Mouse (Mus musculus): ENCODE measurements at regions not wholly inside any gene's neighbourhood (a gene's known extent, or its start where the extent isn't known, plus 50 kb on each side); places are given as distances from the start of the nearest gene placed in this dataset.
A peak's percentile ranks its signal among the peaks of the same experiment; 100 is the strongest.

DNA sequence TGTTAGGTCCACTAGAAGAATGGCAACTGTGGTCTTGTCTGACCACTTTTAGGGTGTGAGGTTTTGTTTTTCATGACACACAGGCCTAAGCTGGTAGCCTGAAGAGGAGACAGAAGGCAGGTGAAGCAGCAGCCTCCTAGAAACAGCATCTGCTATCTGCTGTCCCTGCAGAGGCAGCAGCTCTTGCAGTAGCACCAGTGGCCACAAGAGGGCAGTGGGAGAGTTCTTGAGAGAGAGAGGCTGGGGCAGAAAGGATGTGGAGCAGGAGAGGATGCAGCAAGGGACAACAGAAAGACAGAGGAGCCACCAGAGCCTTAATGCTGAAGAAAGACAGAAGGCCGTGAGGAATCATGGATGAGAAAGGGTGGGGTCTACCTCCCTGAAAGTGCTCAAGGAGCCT, 88.1 kb upstream of the Usp51 start:
- no peaks in the 10 kb centered on the region for H3K36me3 ChIP-seq
- WGBS: 48% methylated on average over 1 of the region's 1 CpGs
- no peaks in the 10 kb centered on the region for H3K9me3 ChIP-seq (replicated peaks)
- H3K4me1 ChIP-seq: no peaks in the 10 kb centered on the region
- H3K27me3 ChIP-seq (ENCODE audit: low read depth, poor library complexity, severe bottlenecking): no peaks in the 10 kb centered on the region
- H3K4me3 ChIP-seq: no peak overlapping the region
- DNase-seq (ENCODE audit: low spot score): peak; percentile 71
- H3K27ac ChIP-seq (replicated peaks): no peak overlapping the region

GRCm38 (mm10) chrX:152926991-152927390, 79.3 kb upstream of the Usp51 start:
- 60% methylated on average over 3 of the region's 3 CpGs for WGBS
- no peaks in the 10 kb centered on the region for H3K36me3 ChIP-seq
- H3K9me3 ChIP-seq (replicated peaks): no peaks in the 10 kb centered on the region
- H3K27me3 ChIP-seq (ENCODE audit: low read depth, poor library complexity, severe bottlenecking): no peaks in the 10 kb centered on the region
- H3K4me3 ChIP-seq: no peak overlapping the region
- peak; percentile 22 for DNase-seq (ENCODE audit: low spot score)
- H3K27ac ChIP-seq (replicated peaks): no peak overlapping the region
- H3K4me1 ChIP-seq: no peaks in the 10 kb centered on the region

GRCm38 (mm10) chrX:152946201-152946600, 60.1 kb upstream of the Usp51 start:
- 47% methylated on average over 3 of the region's 3 CpGs for WGBS
- no peaks in the 10 kb centered on the region for H3K4me1 ChIP-seq
- H3K27ac ChIP-seq (replicated peaks): no peak overlapping the region
- peaks cover 39% of the 10 kb centered on the region for H3K27me3 ChIP-seq (ENCODE audit: low read depth, poor library complexity, severe bottlenecking)
- no peaks in the 10 kb centered on the region for H3K9me3 ChIP-seq (replicated peaks)
- H3K4me3 ChIP-seq: no peak overlapping the region
- no peaks in the 10 kb centered on the region for H3K36me3 ChIP-seq
- no peak for DNase-seq (ENCODE audit: low spot score)

Measured in midbrain, embryonic 10.5 days (tissue).